Mouse (Mus musculus): Measurements from ENCODE around the gene Usp24. TPM values are rescaled to one million over a fixed set of nuclear protein-coding genes. Genes with fewer than 3 reads are reported as not detected.

Gene Usp24
- total RNA-seq (2022) = 10 to 100 TPM; 37.1 to 55.0 (median 45.8) TPM

DNA sequence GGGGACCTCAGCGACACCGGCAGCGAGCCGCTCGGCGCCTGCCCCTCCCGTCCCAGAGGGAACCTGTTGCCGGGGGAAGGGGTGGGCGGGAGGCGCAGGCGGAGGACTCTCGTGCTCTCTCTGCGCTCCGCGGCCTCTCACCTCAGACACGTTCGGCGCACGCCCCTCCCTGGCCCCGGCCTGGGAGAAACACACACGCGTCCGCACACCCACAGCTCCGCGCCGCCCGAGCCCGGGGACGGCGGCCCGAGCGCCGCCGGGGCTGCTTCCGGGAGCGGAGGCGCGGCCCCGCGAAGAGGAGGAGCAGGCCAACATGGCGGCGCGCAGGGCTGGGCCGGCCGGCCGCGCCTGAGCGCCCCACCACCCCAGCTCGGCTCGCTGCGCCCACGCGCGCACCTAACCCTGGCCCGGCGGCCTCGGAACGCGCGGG is at the start of gene Usp24:
Usp24 (plus strand) TSS at position 293 of the 430 bp plus-strand sequence.
- peak; percentile 58 for DNase-seq

DNA sequence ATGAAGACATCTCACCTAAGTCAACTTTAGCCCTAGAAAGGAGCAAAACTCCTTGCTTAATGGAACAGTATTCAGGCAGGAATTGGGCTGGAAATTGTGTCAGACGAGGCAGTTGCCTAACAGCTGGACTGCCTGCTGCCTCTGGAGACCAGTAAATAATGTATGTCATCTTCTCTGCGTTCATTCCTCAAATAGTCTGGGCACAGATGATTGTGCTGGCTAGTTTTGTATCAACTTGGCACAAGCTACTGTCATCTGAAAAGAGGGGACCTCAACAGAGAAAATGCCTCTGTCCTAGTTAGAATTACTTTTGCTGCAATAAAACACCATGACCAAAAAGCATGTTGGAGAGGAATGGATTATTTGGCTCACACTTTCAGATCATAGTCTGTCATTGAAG is 39.1 kb upstream of the Usp24 start:
- DNase-seq = peak; percentile 13

DNA sequence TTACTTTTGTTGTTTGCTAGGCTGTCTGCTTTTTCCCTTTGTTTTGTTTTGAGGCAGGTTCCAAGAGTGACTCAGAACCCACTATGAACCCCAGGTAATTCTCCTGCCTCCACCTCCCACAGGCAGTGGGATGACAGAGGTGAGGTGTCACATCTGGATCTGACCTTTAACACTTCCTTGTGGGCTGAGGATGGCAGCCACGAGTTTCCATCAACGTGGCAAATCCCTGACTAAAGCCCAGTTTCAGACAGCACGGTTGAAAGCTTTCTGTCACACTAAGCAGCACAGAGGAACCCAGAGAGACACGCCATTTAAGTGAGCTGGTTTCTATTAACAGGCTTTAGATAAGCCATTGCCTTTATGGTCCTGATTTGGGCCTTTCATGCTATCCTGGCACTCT is 36.8 kb upstream of the Usp24 start:
- DNase-seq = no peak

GRCm38 (mm10) chr4:106281128-106281491 is 34.9 kb upstream of the Usp24 start:
- no peak for DNase-seq

- DNase-seq = no peak
Observed at GRCm38 (mm10) chr4:106281492-106282122, 34.4 kb upstream of the Usp24 start.

DNA sequence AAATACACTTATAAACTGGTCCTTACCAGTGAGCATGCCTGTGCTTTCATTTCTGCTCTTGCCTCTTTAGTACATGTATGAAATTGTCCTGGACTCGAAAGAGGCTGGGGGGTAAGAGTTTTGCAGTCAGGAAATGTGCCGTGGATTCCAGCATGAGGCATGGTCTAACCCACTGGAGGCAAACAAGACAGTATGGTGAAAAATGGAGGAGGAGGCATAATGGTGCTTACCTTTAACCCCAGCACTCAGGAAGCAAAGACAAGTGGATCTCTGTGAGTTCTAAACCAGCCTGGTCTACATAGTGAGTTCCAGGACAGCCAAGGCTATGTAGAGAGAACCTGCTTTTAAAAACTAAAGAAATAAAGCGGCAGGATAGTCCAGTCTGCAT is 33.9 kb upstream of the Usp24 start:
- DNase-seq = no peak

DNA sequence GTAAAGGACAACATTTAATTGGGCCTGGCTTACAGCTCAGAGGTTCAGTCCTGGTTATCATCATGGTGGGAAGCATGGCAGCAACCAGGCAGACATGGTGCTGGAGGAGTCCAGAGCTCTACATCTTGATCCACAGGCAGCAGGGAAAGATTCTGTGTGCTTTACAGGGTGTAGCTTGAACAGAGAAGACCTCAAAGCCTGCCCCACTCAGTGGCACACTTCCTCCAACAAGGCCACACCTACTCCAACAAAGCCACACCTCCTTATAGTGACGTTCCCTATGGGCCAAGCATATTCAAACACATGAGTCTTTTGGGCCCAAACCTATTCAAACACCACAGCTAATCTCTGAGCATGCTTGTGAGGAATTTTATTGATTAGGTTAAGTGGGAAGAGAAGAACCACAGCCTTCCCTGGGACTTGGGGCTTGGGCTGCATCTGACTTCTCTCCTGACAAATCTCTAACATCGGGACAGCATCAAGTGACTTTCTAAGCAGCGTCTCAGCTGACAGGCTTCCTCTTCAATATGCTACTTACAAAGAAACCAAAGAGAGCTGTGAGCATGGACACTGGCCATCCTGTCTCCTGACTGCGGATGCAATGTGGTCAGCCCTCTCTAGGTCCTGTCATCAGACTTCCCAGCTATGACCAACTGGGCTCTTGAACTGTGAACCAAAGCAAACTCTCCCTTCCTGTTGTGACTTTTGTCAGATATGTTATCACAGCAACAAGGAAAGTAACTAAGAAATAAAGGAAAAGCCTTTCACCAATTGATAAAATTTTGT is 28.9 kb upstream of the Usp24 start:
- no peak for DNase-seq

- no peak for DNase-seq
Observed at GRCm38 (mm10) chr4:106290201-106290600, 25.8 kb upstream of the Usp24 start.

DNA sequence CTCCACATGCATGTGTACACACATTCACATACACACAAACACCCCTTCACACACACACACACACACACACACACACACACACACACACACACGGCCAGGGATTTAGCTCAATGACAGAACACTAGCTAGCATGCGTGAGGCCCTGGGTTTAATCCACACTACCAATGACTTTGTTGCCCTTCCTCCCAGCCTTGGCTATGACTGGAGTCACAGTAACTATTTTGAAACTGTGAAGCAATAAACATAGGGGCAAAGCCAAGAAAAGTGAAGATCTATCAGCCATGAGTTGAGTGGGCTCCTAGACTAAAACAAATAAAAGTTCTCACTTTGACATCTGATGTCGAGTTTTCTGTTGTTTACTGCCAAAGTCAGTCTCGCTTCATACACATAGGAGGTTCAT is 23.2 kb upstream of the Usp24 start:
- no peak for DNase-seq

GRCm38 (mm10) chr4:106293378-106294090 is 22.5 kb upstream of the Usp24 start:
- no peak for DNase-seq

GRCm38 (mm10) chr4:106295696-106296095 is 20.3 kb upstream of the Usp24 start:
- DNase-seq = no peak

GRCm38 (mm10) chr4:106296412-106297086 is 19.5 kb upstream of the Usp24 start:
- DNase-seq = no peak

DNA sequence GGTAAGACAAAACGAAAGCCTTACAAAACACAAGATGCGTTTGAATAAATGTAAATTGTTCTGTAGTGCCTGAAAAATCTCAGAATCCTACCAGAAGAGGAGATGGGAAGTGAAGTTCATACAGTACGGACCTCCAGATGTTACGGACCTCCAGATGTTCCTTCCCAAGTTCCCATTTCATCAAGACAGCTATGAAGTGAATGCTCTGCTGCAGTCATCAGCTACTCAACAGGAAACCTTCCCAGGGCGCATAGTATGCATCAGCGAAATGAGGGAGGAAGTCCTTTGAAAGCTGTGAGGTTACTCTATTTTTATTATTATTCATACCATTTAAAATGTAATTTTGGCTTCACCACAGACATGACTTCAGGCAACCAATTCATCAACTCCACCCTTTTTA is 14.7 kb upstream of the Usp24 start:
- DNase-seq = no peak

GRCm38 (mm10) chr4:106308090-106308489 is 7.9 kb upstream of the Usp24 start:
- no peak for DNase-seq

GRCm38 (mm10) chr4:106312651-106313050 is 3.4 kb upstream of the Usp24 start:
- DNase-seq = no peak

GRCm38 (mm10) chr4:106313070-106313469 is 2.9 kb upstream of the Usp24 start:
- DNase-seq = no peak

GRCm38 (mm10) chr4:106313874-106314273 is 2.1 kb upstream of the Usp24 start:
- no peak for DNase-seq

GRCm38 (mm10) chr4:106314291-106314690 is 1.7 kb upstream of the Usp24 start:
- no peak for DNase-seq

DNA sequence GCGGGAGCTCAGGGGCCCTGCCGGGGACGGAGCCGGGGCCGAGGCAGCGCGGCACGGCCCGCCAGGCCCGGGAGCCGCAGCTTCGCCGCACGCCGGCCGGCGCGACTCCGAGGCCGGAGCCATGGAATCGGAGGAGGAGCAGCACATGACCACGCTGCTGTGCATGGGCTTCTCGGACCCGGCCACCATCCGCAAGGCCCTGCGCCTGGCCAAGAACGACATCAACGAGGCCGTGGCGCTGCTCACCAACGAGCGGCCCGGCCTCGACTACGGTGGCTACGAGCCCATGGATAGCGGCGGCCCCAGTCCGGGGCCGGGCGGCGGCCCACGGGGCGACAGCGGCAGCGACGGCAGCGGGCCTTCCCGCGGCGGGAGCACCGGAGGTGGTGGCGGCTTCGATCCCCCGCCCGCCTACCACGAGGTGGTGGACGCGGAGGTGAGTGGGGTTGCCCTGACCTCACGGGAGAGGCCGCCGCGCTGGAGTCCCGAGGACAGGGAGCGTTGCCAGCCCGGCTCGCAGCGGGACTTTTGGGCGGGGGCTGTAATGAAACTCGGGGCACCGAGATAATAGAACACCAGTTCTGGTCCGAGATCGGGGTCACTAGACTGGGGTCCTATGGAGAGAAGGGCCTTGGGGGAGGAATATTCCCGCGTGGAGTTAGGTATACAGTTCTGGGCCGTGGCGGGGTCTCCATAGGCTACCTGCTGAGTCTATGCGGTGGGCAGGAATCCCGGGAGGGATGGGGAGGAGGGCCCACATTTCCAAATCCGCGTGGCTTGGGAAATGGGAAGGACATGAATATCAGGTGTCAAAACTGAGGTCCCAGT is 552 bp downstream of the Usp24 start:
- peak; percentile 24 for DNase-seq

DNA sequence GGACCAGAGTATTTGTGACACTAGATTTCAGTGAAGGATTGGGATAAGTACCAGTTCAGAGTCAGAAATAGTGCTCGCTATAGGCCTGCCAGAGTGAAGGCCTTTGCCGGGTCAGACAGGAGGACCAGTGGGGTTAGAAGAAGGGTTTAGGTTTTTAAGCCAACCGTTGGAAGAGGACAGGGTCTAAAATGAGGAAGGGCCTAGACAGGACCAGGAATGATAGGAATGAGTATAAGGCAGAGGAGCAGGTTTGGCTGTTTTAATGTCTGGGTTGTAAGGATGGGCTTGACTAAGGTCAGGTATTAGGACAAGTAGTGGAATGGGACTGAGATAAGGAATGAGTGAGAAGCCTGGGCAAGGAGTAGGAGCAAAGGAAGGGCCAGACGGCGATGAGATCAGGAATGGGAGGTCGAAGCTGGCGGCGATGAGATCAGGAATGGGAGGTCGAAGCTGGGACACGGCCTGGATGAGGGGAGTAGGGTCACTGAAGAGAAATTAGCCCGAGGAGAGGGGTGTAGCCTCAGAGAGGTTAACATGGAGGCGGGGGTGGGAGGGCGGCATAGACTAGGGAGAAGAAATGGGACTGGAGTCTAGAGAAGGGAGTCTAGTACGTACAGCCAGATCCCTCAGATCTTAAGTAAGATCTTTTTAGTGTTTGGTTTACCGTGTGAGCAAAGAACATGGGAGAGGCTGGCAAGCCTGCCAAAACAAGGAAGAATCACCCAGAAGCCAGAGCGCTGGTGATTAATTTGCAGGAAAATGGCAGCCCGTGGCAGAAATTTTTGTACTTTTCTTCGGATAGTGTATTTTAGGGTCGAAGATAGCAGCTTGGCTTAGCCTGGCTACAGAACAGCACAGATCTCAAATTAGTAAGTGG is 1.4 kb downstream of the Usp24 start:
- DNase-seq = no peak

GRCm38 (mm10) chr4:106318208-106318607 is 2.2 kb downstream of the Usp24 start:
- DNase-seq = no peak
